Mouse (Mus musculus): ENCODE results near the gene Gm15128.
"Not testable (repeated sequence)": the region's sequence is repeated elsewhere in the genome, so short reads cannot be mapped to it uniquely, and the experiment has no call there.

Gm15128 gene

GRCm38 (mm10) chrX:147765691-147766090 lies at the start of gene Gm15128:
Gm15128 (plus strand) TSS chrX:147765991.
- DNase-seq, result not testable (repeated sequence)
